Mouse (Mus musculus) liver, adult 2 months (tissue): Measurements from ENCODE around the gene Sdr9c7.

Experiments
- CTCF ChIP-seq: fragments of 200-500 bp; IDR thresholded peaks from 2 replicates; pipeline ENCODE4 v1.5.1; 2011; ENCODE audit warnings: low read depth, low read length, control low read depth
- POLR2A ChIP-seq: fragments of 200-500 bp; IDR thresholded peaks from 2 replicates; pipeline ENCODE4 v1.6.1; 2011; ENCODE audit warnings: low read length, control low read depth; ENCODE audit not compliant: insufficient read depth; ENCODE audit errors: extremely low read depth

DNA sequence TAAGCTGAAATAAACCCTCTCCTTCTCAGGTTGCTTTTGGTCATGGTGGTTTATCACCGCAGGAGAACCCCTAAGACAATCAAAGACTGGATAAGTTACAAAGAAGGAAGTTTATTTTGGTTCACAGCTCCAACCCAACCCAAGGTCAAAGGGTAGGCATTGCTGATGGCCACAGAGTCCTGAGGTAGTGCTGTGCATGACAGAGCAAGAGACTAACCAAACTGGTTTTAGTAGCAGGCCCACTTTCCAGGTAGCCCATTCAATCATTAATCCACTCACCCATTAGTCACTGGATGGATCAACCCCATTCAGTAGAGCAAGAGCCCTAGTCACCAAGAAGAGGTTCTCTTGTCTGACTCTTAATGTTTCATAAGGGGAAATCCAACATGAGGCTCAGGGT is 23.9 kb downstream of the Sdr9c7 start:
- TF ChIP-seq CTCF (no peak), POLR2A (no peak)
